Comparison of ENCODE assay signal across 8 mouse cellular contexts in genomic region chr17:73108170-73108887, GRCm38 (mm10). TPM values are rescaled to one million over a fixed set of nuclear protein-coding genes. Genes with fewer than 3 reads are reported as not detected.
DNase-seq lines count a peak whose midpoint lies in the region; ATAC-seq and TF ChIP-seq lines count a peak whose summit lies in the region.

No protein-coding gene starts in this region.

- no peaks in the 10 kb centered on the region for H3K9me3 ChIP-seq in ES-Bruce4 (replicated peaks; ENCODE audit: control insufficient read depth, insufficient read depth, low read length, poor library complexity, severe bottlenecking)
- no peaks in the 10 kb centered on the region for H3K9me3 ChIP-seq in embryonic facial prominence, embryonic 15.5 days (replicated peaks)
- H3K9me3 ChIP-seq in hindbrain, postnatal 0 days (ENCODE audit: low read length) = no peaks in the 10 kb centered on the region
- no peaks in the 10 kb centered on the region for H3K9me3 ChIP-seq in liver, embryonic 13.5 days (replicated peaks)
- no peaks in the 10 kb centered on the region for H3K9me3 ChIP-seq in stomach, embryonic 16.5 days (replicated peaks; ENCODE audit: control insufficient read depth, low read length)

- H3K4me3 ChIP-seq in ES-Bruce4 (ENCODE audit: low read depth, low read length) = peak overlapping the region; percentile 73
- H3K4me3 ChIP-seq in embryonic facial prominence, embryonic 15.5 days (replicated peaks) = peak overlapping the region; percentile 82
- H3K4me3 ChIP-seq in hindbrain, postnatal 0 days (ENCODE audit: low read length) = peak overlapping the region; percentile 85
- H3K4me3 ChIP-seq in liver, embryonic 13.5 days (replicated peaks) = peak overlapping the region; percentile 84
- H3K4me3 ChIP-seq in stomach, embryonic 16.5 days (replicated peaks; ENCODE audit: low read length) = peak overlapping the region; percentile 81

- H3K27ac ChIP-seq in ES-Bruce4 (ENCODE audit: insufficient read depth, low read length) = no peak overlapping the region
- peak overlapping the region; percentile 76 for H3K27ac ChIP-seq in embryonic facial prominence, embryonic 15.5 days (replicated peaks)
- peak overlapping the region; percentile 83 for H3K27ac ChIP-seq in hindbrain, postnatal 0 days
- no peak overlapping the region for H3K27ac ChIP-seq in liver, embryonic 13.5 days
- H3K27ac ChIP-seq in stomach, embryonic 16.5 days (ENCODE audit: low read length) = peak overlapping the region; percentile 60

- no peaks in the 10 kb centered on the region for H3K36me3 ChIP-seq in ES-Bruce4 (ENCODE audit: control insufficient read depth, insufficient read depth, low read length, poor library complexity, severe bottlenecking)
- no peaks in the 10 kb centered on the region for H3K36me3 ChIP-seq in embryonic facial prominence, embryonic 15.5 days
- no peaks in the 10 kb centered on the region for H3K36me3 ChIP-seq in hindbrain, postnatal 0 days (ENCODE audit: insufficient read depth, low read length)
- H3K36me3 ChIP-seq in liver, embryonic 13.5 days = no peaks in the 10 kb centered on the region
- no peaks in the 10 kb centered on the region for H3K36me3 ChIP-seq in stomach, embryonic 16.5 days (ENCODE audit: control insufficient read depth, insufficient read depth, low read length)

- peak; percentile 55; the same call in 1 of the 2 replicates for ATAC-seq in embryonic facial prominence, embryonic 15.5 days (ENCODE audit: insufficient number of reproducible peaks, low FRiP score, low TSS enrichment, low read depth)
- no peak; the same call in 1 of the 2 replicates for ATAC-seq in hindbrain, postnatal 0 days
- peak; percentile 34 for ATAC-seq in liver, embryonic 13.5 days (ENCODE audit: low read depth)
- peak; percentile 51 for ATAC-seq in stomach, embryonic 16.5 days (ENCODE audit: insufficient read depth, low FRiP score)

- no peaks in the 10 kb centered on the region for H3K27me3 ChIP-seq in ES-Bruce4 (ENCODE audit: control insufficient read depth, insufficient read depth, low read length, poor library complexity, severe bottlenecking)
- no peaks in the 10 kb centered on the region for H3K27me3 ChIP-seq in embryonic facial prominence, embryonic 15.5 days
- no peaks in the 10 kb centered on the region for H3K27me3 ChIP-seq in hindbrain, postnatal 0 days (ENCODE audit: insufficient read depth, low read length)
- H3K27me3 ChIP-seq in liver, embryonic 13.5 days = no peaks in the 10 kb centered on the region
- H3K27me3 ChIP-seq in stomach, embryonic 16.5 days (ENCODE audit: control insufficient read depth, insufficient read depth, low read length) = no peaks in the 10 kb centered on the region

- no peaks in the 10 kb centered on the region for H3K4me1 ChIP-seq in ES-Bruce4 (ENCODE audit: control insufficient read depth, insufficient read depth, low read length)
- peaks cover 13% of the 10 kb centered on the region for H3K4me1 ChIP-seq in embryonic facial prominence, embryonic 15.5 days
- H3K4me1 ChIP-seq in hindbrain, postnatal 0 days (ENCODE audit: insufficient read depth, low read length) = no peaks in the 10 kb centered on the region
- peaks cover 24% of the 10 kb centered on the region for H3K4me1 ChIP-seq in liver, embryonic 13.5 days (replicated peaks)
- peaks cover 9% of the 10 kb centered on the region; the same call in 1 of the 2 replicates for H3K4me1 ChIP-seq in stomach, embryonic 16.5 days (ENCODE audit: control insufficient read depth, insufficient read depth, low read length)

- WGBS in embryonic facial prominence, embryonic 15.5 days = 4% methylated on average over 35 of the region's 35 CpGs
- 6% methylated on average over 32 of the region's 35 CpGs for WGBS in hindbrain, postnatal 0 days
- 4% methylated on average over 35 of the region's 35 CpGs for WGBS in liver, embryonic 13.5 days (ENCODE audit: insufficient replicate concordance)
- 4% methylated on average over 35 of the region's 35 CpGs for WGBS in stomach, embryonic 16.5 days

- TF ChIP-seq CTCF in ES-Bruce4 (IDR thresholded peaks at IDR 0.05; ENCODE audit: low read depth, low read length) = no peak
- no peak for TF ChIP-seq CTCF in hindbrain, postnatal 0 days (IDR thresholded peaks at IDR 0.05; ENCODE audit: low read depth)

- peak; percentile 7 to 11 for DNase-seq in frontal cortex, postnatal 14 days (ENCODE audit: low spot score in 2 of 2)
- DNase-seq in frontal cortex, postnatal 25 days (ENCODE audit: low spot score in 2 of 2) = no peak
- DNase-seq in hindbrain, postnatal 0 days (ENCODE audit: low spot score) = peak; percentile 8
- peak; percentile 34 for DNase-seq in liver, embryonic 13.5 days
- DNase-seq in spleen, adult 12 weeks (ENCODE audit: low spot score) = no peak

- peak overlapping the region; percentile 73 for H3K9ac ChIP-seq in ES-Bruce4 (ENCODE audit: low read depth, poor library complexity, severe bottlenecking)
- peak overlapping the region; percentile 82 for H3K9ac ChIP-seq in embryonic facial prominence, embryonic 15.5 days
- peak overlapping the region; percentile 81 for H3K9ac ChIP-seq in hindbrain, postnatal 0 days (replicated peaks; ENCODE audit: low read length)
- H3K9ac ChIP-seq in liver, embryonic 13.5 days = peak overlapping the region; percentile 79
- H3K9ac ChIP-seq in stomach, embryonic 16.5 days (ENCODE audit: low read length) = peak overlapping the region; percentile 89

- no peak for TF ChIP-seq EP300 in ES-Bruce4 (IDR thresholded peaks at IDR 0.05; ENCODE audit: insufficient read depth, low read depth, low read length)

- TF ChIP-seq POLR2A in ES-Bruce4 (IDR thresholded peaks at IDR 0.05; ENCODE audit: insufficient read depth, low read length) = no peak

- H3K4me2 ChIP-seq in embryonic facial prominence, embryonic 15.5 days (replicated peaks) = peak overlapping the region; percentile 85
- peak overlapping the region; percentile 88 for H3K4me2 ChIP-seq in hindbrain, postnatal 0 days (ENCODE audit: low read depth, low read length)
- peak overlapping the region; percentile 98 for H3K4me2 ChIP-seq in liver, embryonic 13.5 days
- peak overlapping the region; percentile 93 for H3K4me2 ChIP-seq in stomach, embryonic 16.5 days (ENCODE audit: low read depth, low read length)

RNA-seq across cellular contexts. Expression of gene Lclat1, which starts 0.5 kb away (rescaled TPM):
- polyA plus RNA-seq in ES-Bruce4 (2011; ENCODE audit: insufficient read depth, insufficient read length, low read depth, missing spikeins) = 12.1 and 13.8 TPM in 2 replicates
- polyA plus RNA-seq in embryonic facial prominence, embryonic 15.5 days (2015; fragmentation: Nextera tagmentation; extraction: Ambion mirVana) = 11.8 and 15.4 TPM in 2 replicates
- 37.1 and 47.7 TPM in 2 replicates for total RNA-seq in hindbrain, postnatal 0 days (2014; rRNA removed)
- polyA plus RNA-seq in hindbrain, postnatal 0 days (2015; fragmentation: Nextera tagmentation; extraction: Ambion mirVana) = 8.9 and 9.8 TPM in 2 replicates
- polyA plus RNA-seq in liver, embryonic 13.5 days (2015; fragmentation: Nextera tagmentation; extraction: Ambion mirVana) = 1.7 and 3.7 TPM in 2 replicates
- polyA plus RNA-seq in stomach, embryonic 16.5 days (2015; fragmentation: Nextera tagmentation; extraction: Ambion mirVana) = 14.5 and 15.1 TPM in 2 replicates

Comparison
In these comparisons a context has a peak if more than half of its experiments do, and no peak if none do; other contexts are left out.
1. DNase-seq: peak in frontal cortex, postnatal 14 days (2 of 2), hindbrain, postnatal 0 days (single experiment) and liver, embryonic 13.5 days (single experiment); none in frontal cortex, postnatal 25 days (0 of 2) and spleen, adult 12 weeks (single experiment).
2. H3K27ac ChIP-seq: peak in embryonic facial prominence, embryonic 15.5 days (single experiment), hindbrain, postnatal 0 days (single experiment) and stomach, embryonic 16.5 days (single experiment); none in ES-Bruce4 (single experiment) and liver, embryonic 13.5 days (single experiment).
3. Peak in every context shown above with its lines, with median percentiles within 50 percentile points of each other: H3K4me3 ChIP-seq, H3K9ac ChIP-seq and H3K4me2 ChIP-seq.